Mouse (Mus musculus) CH12.LX (cell line): ENCODE results near the gene Gtdc1. TPM values are rescaled to one million over a fixed set of nuclear protein-coding genes. Genes with fewer than 3 reads are reported as not detected.
A peak's percentile ranks its signal among the peaks of the same experiment; 100 is the strongest.

Experiments
- DNase-seq: peaks from one replicate; pipeline ENCODE4 v3.0.0-alpha.2; 2013; ENCODE audit errors: extremely low read depth
- H3K27ac ChIP-seq: 2 replicates; pipeline ENCODE4 v1.5.1; 2012; ENCODE audit warnings: low read depth, mild to moderate bottlenecking, control low read depth, moderate library complexity; ENCODE audit not compliant: insufficient read depth
- H3K27me3 ChIP-seq: replicated peaks from 2 replicates; pipeline ENCODE3; 2012; ENCODE audit warnings: inconsistent platforms
- H3K36me3 ChIP-seq, 2 experiments: replicated peaks in 1 of 2; 2 replicates each; pipeline versions ENCODE3 to v1.6.1; 2012; ENCODE audit warnings: inconsistent platforms in 1 of 2, low read length in 1 of 2, mild to moderate bottlenecking in 1 of 2, mixed read lengths in 1 of 2, moderate library complexity in 1 of 2; ENCODE audit not compliant: control insufficient read depth in 1 of 2, insufficient read depth in 1 of 2
- H3K4me1 ChIP-seq, 2 experiments: 2 replicates each; pipeline ENCODE4 v1.6.1; 2012; ENCODE audit warnings: inconsistent platforms in 1 of 2, moderate library complexity in 1 of 2; ENCODE audit not compliant: insufficient read depth in 2 of 2, control insufficient read depth in 1 of 2
- H3K4me2 ChIP-seq: 2 replicates; pipeline ENCODE4 v1.6.1; 2012; ENCODE audit warnings: low read depth, mild to moderate bottlenecking, control low read depth; ENCODE audit not compliant: poor library complexity, insufficient read depth, severe bottlenecking
- H3K4me3 ChIP-seq, 3 experiments: fragments of 150-350 bp in 1 of 3; sonication (generic) in 1 of 3; replicated peaks in 1 of 3; 2 replicates each; pipeline versions ENCODE3 to v1.5.1; 2011 to 2012; ENCODE audit warnings: low read depth in 2 of 3, low read length in 2 of 3, mild to moderate bottlenecking in 2 of 3, moderate library complexity in 2 of 3, control low read depth in 1 of 3, improper control_type of control experiment in 1 of 3, inconsistent platforms in 1 of 3, mixed read lengths in 1 of 3; ENCODE audit not compliant: poor library complexity in 1 of 3
- H3K79me2 ChIP-seq: replicated peaks from 2 replicates; pipeline ENCODE4 v1.6.1; 2012; ENCODE audit warnings: mild to moderate bottlenecking, moderate library complexity; ENCODE audit not compliant: control insufficient read depth, poor library complexity, insufficient read depth, severe bottlenecking; ENCODE audit errors: extremely low read depth
- H3K9ac ChIP-seq: 2 replicates; pipeline ENCODE4 v1.6.1; 2012; ENCODE audit warnings: low read depth, mild to moderate bottlenecking, control low read depth, moderate library complexity; ENCODE audit not compliant: insufficient read depth
- H3K9me3 ChIP-seq: replicated peaks from 2 replicates; pipeline ENCODE3; 2012; ENCODE audit warnings: low read length, inconsistent platforms, mixed read lengths
- CHD1 ChIP-seq: IDR thresholded peaks from 2 replicates; pipeline ENCODE4 v1.6.1; 2012; ENCODE audit warnings: low read depth, low read length, improper control_type of control experiment, inconsistent platforms
- CHD2 ChIP-seq: IDR thresholded peaks from 2 replicates; pipeline ENCODE4 v1.6.1; 2011; ENCODE audit warnings: low read length, improper control_type of control experiment
- CTCF ChIP-seq, 2 experiments: IDR thresholded peaks in 1 of 2; conservative IDR thresholded peaks in 1 of 2; 2 replicates each; pipeline ENCODE4 v1.5.1; 2011 to 2012; ENCODE audit warnings: low read depth in 2 of 2, low read length in 2 of 2, improper control_type of control experiment in 1 of 2, inconsistent platforms in 1 of 2, mild to moderate bottlenecking in 1 of 2, moderate library complexity in 1 of 2
- E2F4 ChIP-seq: IDR thresholded peaks from 2 replicates; pipeline ENCODE4 v1.6.1; 2011; ENCODE audit warnings: low read depth, low read length, improper control_type of control experiment; ENCODE audit not compliant: insufficient replicate concordance
- ELF1 ChIP-seq: IDR thresholded peaks from 2 replicates; pipeline ENCODE4 v1.6.1; 2014; ENCODE audit warnings: low read depth, mild to moderate bottlenecking, inconsistent platforms, low read length, improper control_type of control experiment
- EP300 ChIP-seq: IDR thresholded peaks from 2 replicates; pipeline ENCODE4 v1.6.1; 2011; ENCODE audit warnings: low read length, improper control_type of control experiment
- ETS1 ChIP-seq: conservative IDR thresholded peaks from 2 replicates; pipeline ENCODE4 v1.6.1; 2012; ENCODE audit warnings: low read depth, mild to moderate bottlenecking, inconsistent platforms, low read length, improper control_type of control experiment, moderate library complexity
- GABPA ChIP-seq: IDR thresholded peaks from 2 replicates; pipeline ENCODE4 v1.6.1; 2012; ENCODE audit warnings: low read depth, low read length, improper control_type of control experiment, inconsistent platforms; ENCODE audit not compliant: insufficient replicate concordance
- HCFC1 ChIP-seq: IDR thresholded peaks from 2 replicates; pipeline ENCODE4 v1.6.1; 2012; ENCODE audit warnings: low read depth, mild to moderate bottlenecking, inconsistent platforms, low read length, improper control_type of control experiment
- IRF4 ChIP-seq: IDR thresholded peaks from 2 replicates; pipeline ENCODE4 v1.6.1; 2014; ENCODE audit warnings: low read depth, mild to moderate bottlenecking, inconsistent platforms, low read length, improper control_type of control experiment
- JUN ChIP-seq: IDR thresholded peaks from 2 replicates; pipeline ENCODE4 v1.6.1; 2011; ENCODE audit warnings: low read depth, mild to moderate bottlenecking, low read length, improper control_type of control experiment, moderate library complexity; ENCODE audit not compliant: insufficient read depth
- JUND ChIP-seq: conservative IDR thresholded peaks from 2 replicates; pipeline ENCODE4 v1.6.1; 2011; ENCODE audit warnings: low read depth, low read length, improper control_type of control experiment
- KAT2A ChIP-seq: IDR thresholded peaks from 2 replicates; pipeline ENCODE4 v1.6.1; 2012; ENCODE audit warnings: low read length, improper control_type of control experiment, inconsistent platforms; ENCODE audit not compliant: insufficient replicate concordance
- MAFK ChIP-seq: IDR thresholded peaks from 2 replicates; pipeline ENCODE4 v1.6.1; 2011; ENCODE audit warnings: low read length, improper control_type of control experiment; ENCODE audit not compliant: insufficient replicate concordance
- MAX ChIP-seq: IDR thresholded peaks from 2 replicates; pipeline ENCODE4 v1.6.1; 2011; ENCODE audit warnings: low read length, improper control_type of control experiment
- MAZ ChIP-seq: IDR thresholded peaks from 2 replicates; pipeline ENCODE4 v1.6.1; 2012; ENCODE audit warnings: low read depth, mild to moderate bottlenecking, inconsistent platforms, low read length, improper control_type of control experiment, moderate library complexity
- MEF2A ChIP-seq: IDR thresholded peaks from 2 replicates; pipeline ENCODE4 v1.6.1; 2014; ENCODE audit warnings: low read depth, mild to moderate bottlenecking, inconsistent platforms, low read length, improper control_type of control experiment, borderline replicate concordance
- MXI1 ChIP-seq: IDR thresholded peaks from 2 replicates; pipeline ENCODE4 v1.6.1; 2011; ENCODE audit warnings: mild to moderate bottlenecking, low read depth, low read length, improper control_type of control experiment
- MYC ChIP-seq: IDR thresholded peaks from 2 replicates; pipeline ENCODE4 v1.6.1; 2011; ENCODE audit warnings: low read depth, mild to moderate bottlenecking, improper control_type of control experiment, low read length
- NELFE ChIP-seq: IDR thresholded peaks from 2 replicates; pipeline ENCODE4 v1.6.1; 2011; ENCODE audit warnings: low read depth, low read length, improper control_type of control experiment
- NRF1 ChIP-seq: IDR thresholded peaks from 2 replicates; pipeline ENCODE4 v1.6.1; 2014; ENCODE audit warnings: low read depth, mild to moderate bottlenecking, inconsistent platforms, low read length, improper control_type of control experiment, moderate library complexity
- POLR2A ChIP-seq: IDR thresholded peaks from 2 replicates; pipeline ENCODE4 v1.6.1; 2011; ENCODE audit warnings: low read depth, mild to moderate bottlenecking, improper control_type of control experiment, low read length
- POLR2AphosphoS2 ChIP-seq: IDR thresholded peaks from 2 replicates; pipeline ENCODE4 v1.6.1; 2011; ENCODE audit warnings: low read depth, low read length, improper control_type of control experiment
- RAD21 ChIP-seq: IDR thresholded peaks from 2 replicates; pipeline ENCODE4 v1.6.1; 2011; ENCODE audit warnings: low read depth, mild to moderate bottlenecking, low read length, improper control_type of control experiment, moderate library complexity
- RCOR1 ChIP-seq: conservative IDR thresholded peaks from 2 replicates; pipeline ENCODE4 v1.6.1; 2012; ENCODE audit warnings: low read depth, mild to moderate bottlenecking, inconsistent platforms, low read length, improper control_type of control experiment
- SIN3A ChIP-seq: IDR thresholded peaks from 2 replicates; pipeline ENCODE4 v1.6.1; 2012; ENCODE audit warnings: low read length, improper control_type of control experiment, inconsistent platforms
- TBP ChIP-seq: conservative IDR thresholded peaks from 2 replicates; pipeline ENCODE4 v1.6.1; 2011; ENCODE audit warnings: low read depth, low read length, improper control_type of control experiment
- USF2 ChIP-seq: conservative IDR thresholded peaks from 2 replicates; pipeline ENCODE4 v1.6.1; 2011; ENCODE audit warnings: low read depth, low read length, improper control_type of control experiment
- ZC3H11A ChIP-seq: IDR thresholded peaks from 2 replicates; pipeline ENCODE4 v1.6.1; 2012; ENCODE audit warnings: low read depth, mild to moderate bottlenecking, inconsistent platforms, low read length, improper control_type of control experiment
- ZKSCAN1 ChIP-seq: IDR thresholded peaks from 2 replicates; pipeline ENCODE4 v1.6.1; 2012; ENCODE audit warnings: low read depth, inconsistent platforms, low read length, improper control_type of control experiment, borderline replicate concordance
- ZMIZ1 ChIP-seq: IDR thresholded peaks from 2 replicates; pipeline ENCODE4 v1.6.1; 2012; ENCODE audit warnings: low read depth, mild to moderate bottlenecking, inconsistent platforms, low read length, improper control_type of control experiment
- ZNF384 ChIP-seq: IDR thresholded peaks from 2 replicates; pipeline ENCODE4 v1.6.1; 2012; ENCODE audit warnings: low read depth, low read length, improper control_type of control experiment, inconsistent platforms
- dilution Hi-C: fragments of 300-500 bp; cut with MboI; formaldehyde crosslinking; loops from 2 replicates; pipeline ENCODE4 v1.14.3; 2020; ENCODE audit warnings: low sequenced_read_pairs; ENCODE audit not compliant: extremely low pct_unique_long_range_greater_than_20kb, extremely low pct_ligation_motif_present
- in situ Hi-C: fragments of 300-500 bp; cut with MboI; formaldehyde crosslinking; loops from 3 replicates; pipeline ENCODE4 v1.14.3; 2019; ENCODE audit warnings: low sequenced_read_pairs, low pct_ligation_motif_present, low pct_unique_long_range_greater_than_20kb, mixed read lengths
- polyA plus RNA-seq: library from polyadenylated mRNA; unstranded; fragments of >175 nt; gene quantifications from 2 replicates; pipeline ENCODE4 v1.2.1, GENCODE M21; 2012; ENCODE audit warnings: low read depth; ENCODE audit not compliant: insufficient read length
- total RNA-seq, 2 experiments: library from RNA; depleted of rRNA; stranded (reverse); fragments of 300-350 nt in 1 of 2; fragments of >200 nt in 1 of 2; gene quantifications; 2 replicates each; pipeline ENCODE4 v1.2.3; 2012 to 2014

Gene Gtdc1
- total and polyA plus RNA-seq, 3 experiments, result 11.1 to 18.2 (median 15.8) TPM

GRCm38 (mm10) chr2:44897801-44898200 is 29.7 kb downstream of the Gtdc1 start:
- Histone ChIP-seq H3K27ac (no peak overlapping the region), H3K27me3 (no peaks in the 10 kb centered on the region), H3K36me3 (no peaks in the 10 kb centered on the region), H3K79me2 (peaks cover 14% of the 10 kb centered on the region), H3K4me1 (peaks cover 0 to under 1% of the 10 kb centered on the region in 2 experiments; a peak in 1 of 4 replicates), H3K9ac (no peak overlapping the region), H3K4me2 (no peak overlapping the region), H3K9me3 (no peaks in the 10 kb centered on the region), H3K4me3 (no peak overlapping the region)
- dilution Hi-C loops, result no loop called here
- DNase-seq, result no peak
- in situ Hi-C loops, result no loop called here
- TF ChIP-seq POLR2AphosphoS2 (no peak), KAT2A (no peak), EP300 (no peak), POLR2A (no peak), MAZ (no peak), USF2 (no peak), HCFC1 (no peak), E2F4 (no peak), ZMIZ1 (no peak), MXI1 (no peak), MEF2A (no peak)

GRCm38 (mm10) chr2:44873718-44874117 is 53.7 kb downstream of the Gtdc1 start:
- Histone ChIP-seq H3K4me2 (peak overlapping the region; percentile 21; the same call in 1 of the 2 replicates), H3K9ac (no peak overlapping the region), H3K27me3 (no peaks in the 10 kb centered on the region), H3K36me3 (no peaks in the 10 kb centered on the region), H3K79me2 (peaks cover 8% of the 10 kb centered on the region; the same call in 1 of the 2 replicates), H3K4me1 (peaks cover under 1 to 10% of the 10 kb centered on the region in 2 experiments; a peak in 2 of 4 replicates), H3K27ac (no peak overlapping the region), H3K4me3 (no peak overlapping the region), H3K9me3 (no peaks in the 10 kb centered on the region)
- in situ Hi-C loops (no loop called here), dilution Hi-C loops (no loop called here)
- DNase-seq, result peak; percentile 45
- TF ChIP-seq CHD1 (no peak), ZC3H11A (no peak), ZKSCAN1 (no peak), SIN3A (no peak), RCOR1 (no peak), RAD21 (no peak), CHD2 (no peak), ELF1 (no peak), MAZ (no peak), MXI1 (no peak), MEF2A (peak; percentile 63), GABPA (no peak), JUN (peak; percentile 83), CTCF (conservative IDR thresholded peaks at IDR 0.05 in 1 of 2, IDR thresholded peaks at IDR 0.05 in 1 of 2; ENCODE audit: low read depth in 2 of 2, low read length in 2 of 2) (no peak), NRF1 (no peak), IRF4 (peak; percentile 95), TBP (peak; percentile 70; the same call in 1 of the 2 replicates), USF2 (no peak), KAT2A (no peak), E2F4 (no peak), EP300 (peak; percentile 90), POLR2AphosphoS2 (no peak), ZNF384 (no peak), ZMIZ1 (no peak), HCFC1 (no peak), ETS1 (peak; percentile 36; the same call in 1 of the 2 replicates), MAFK (no peak), NELFE (no peak), MYC (no peak), MAX (no peak), JUND (peak; percentile 88)
